Mouse (Mus musculus) adrenal gland, postnatal 36 days (tissue): ENCODE data around the gene AI837181. TPM values are rescaled to one million over a fixed set of nuclear protein-coding genes. Genes with fewer than 3 reads are reported as not detected.

Experiments
- DNase-seq, 2 experiments: peaks; one replicate each; pipeline ENCODE4 v3.0.0; 2021; ENCODE audit warnings: mixed read lengths in 1 of 2
- total RNA-seq, 2 experiments: library from RNA; stranded (reverse); gene quantifications; 2 replicates each; pipeline ENCODE4 v1.2.3; 2021

Gene AI837181
- total RNA-seq, 2 experiments from 2014 or later = 43.7 to 50.6 TPM

- DNase-seq = no peak
Observed at GRCm38 (mm10) chr19:5471846-5472245, 46.9 kb downstream of the AI837181 start.

GRCm38 (mm10) chr19:5472857-5473256 lies 47.9 kb downstream of the AI837181 start:
- DNase-seq = no peak

- DNase-seq = peak; percentile 93 to 96
Observed at GRCm38 (mm10) chr19:5473720-5474119, 48.8 kb downstream of the AI837181 start, which contains the start of gene Efemp2. Efemp2 (plus strand) TSS chr19:5473954.

GRCm38 (mm10) chr19:5474281-5475068 lies 49.5 kb downstream of the AI837181 start:
- DNase-seq = peak; percentile 58 to 82

GRCm38 (mm10) chr19:5475069-5475714 lies 50.2 kb downstream of the AI837181 start:
- no peak for DNase-seq

Other genes with a start within 250 kb of the AI837181 start
- 10 to 100 TPM; 15.6 to 23.6 TPM for gene Pacs1, start 152.0 kb upstream of the AI837181 start, total RNA-seq
- gene Sf3b2, start 129.7 kb upstream of the AI837181 start, total RNA-seq = 100 to 1,000 TPM; 165 to 171 TPM
- gene Gal3st3, start 126.8 kb upstream of the AI837181 start, total RNA-seq = not detected
- not detected for gene Catsper1, start 89.4 kb upstream of the AI837181 start, total RNA-seq
- 1 to 10 TPM; 2.1 to 2.5 TPM for gene Cst6, start 75.6 kb upstream of the AI837181 start, total RNA-seq
- gene Eif1ad, start 58.4 kb upstream of the AI837181 start, total RNA-seq = 10 to 100 TPM; 24.4 to 26.1 TPM
- 100 to 1,000 TPM; 152 to 165 TPM for gene Banf1, start 58.0 kb upstream of the AI837181 start, total RNA-seq
- gene Sart1, start 36.4 kb upstream of the AI837181 start, total RNA-seq = 10 to 100 TPM; 79.1 to 86.5 TPM
- not detected for gene Tsga10ip, start 22.6 kb upstream of the AI837181 start, total RNA-seq
- 100 to 1,000 TPM; 250 to 263 TPM for gene Drap1, start 165 bp upstream of the AI837181 start, total RNA-seq
- 1 to 10 TPM in 1 of 2 experiments, not detected in 1; 5.3 TPM for gene Fosl1, start 22.4 kb downstream of the AI837181 start, total RNA-seq
- 1 to 10 TPM; 7.9 to 8.3 TPM for gene Ccdc85b, start 32.8 kb downstream of the AI837181 start, total RNA-seq
- 10 to 100 TPM; 89.1 to 95.3 TPM for gene Fibp, start 35.5 kb downstream of the AI837181 start, total RNA-seq
- under 1 TPM in 1 of 2 experiments, not detected in 1; 0.26 TPM for gene Ctsw, start 43.4 kb downstream of the AI837181 start, total RNA-seq
- gene Efemp2, start 48.8 kb downstream of the AI837181 start, total RNA-seq = 10 to 100 TPM; 50.2 to 87.9 TPM
- 10 to 100 TPM; 23.1 to 30.7 TPM for gene Mus81, start 63.3 kb downstream of the AI837181 start, total RNA-seq
- gene Cfl1, start 65.3 kb downstream of the AI837181 start, total RNA-seq = 100 to 1,000 TPM; 659 to 740 TPM
- 1 to 10 TPM; 1.0 to 1.5 TPM for gene 1700020D05Rik, start 78.6 kb downstream of the AI837181 start, total RNA-seq
- 10 to 100 TPM; 11.1 to 12.1 TPM for gene Snx32, start 85.4 kb downstream of the AI837181 start, total RNA-seq
- gene Ovol1, start 135.5 kb downstream of the AI837181 start, total RNA-seq = not detected
- gene Ap5b1, start 142.9 kb downstream of the AI837181 start, total RNA-seq = 1 to 10 TPM; 7.8 to 8.3 TPM
- 100 to 1,000 TPM; 124 to 139 TPM for gene Rnaseh2c, start 176.7 kb downstream of the AI837181 start, total RNA-seq
- gene Kat5, start 185.1 kb downstream of the AI837181 start, total RNA-seq = 10 to 100 TPM; 66.2 to 68.2 TPM
- gene Rela, start 212.3 kb downstream of the AI837181 start, total RNA-seq = 10 to 100 TPM; 85.7 to 86.4 TPM
- 10 to 100 TPM; 40.5 to 57.2 TPM for gene Sipa1, start 238.6 kb downstream of the AI837181 start, total RNA-seq